Mouse (Mus musculus): ENCODE measurements around the gene Tshz2.

Tshz2 gene

GRCm38 (mm10) chr2:169870503-169870902 lies 237.7 kb downstream of the Tshz2 start:
- no peak for DNase-seq (ENCODE audit: low read depth, low spot score)

GRCm38 (mm10) chr2:169871436-169872060 lies 238.7 kb downstream of the Tshz2 start:
- DNase-seq (ENCODE audit: low read depth, low spot score), result no peak

GRCm38 (mm10) chr2:169873442-169873841 lies 240.6 kb downstream of the Tshz2 start:
- DNase-seq (ENCODE audit: low read depth, low spot score), result no peak

GRCm38 (mm10) chr2:169887921-169888320 lies 255.1 kb downstream of the Tshz2 start:
- DNase-seq (ENCODE audit: low read depth, low spot score), result no peak

- no peak for DNase-seq (ENCODE audit: low read depth, low spot score)
Observed at GRCm38 (mm10) chr2:169892441-169893038, 259.7 kb downstream of the Tshz2 start.

- DNase-seq (ENCODE audit: low read depth, low spot score), result no peak
Observed at GRCm38 (mm10) chr2:169902896-169903295, 270.1 kb downstream of the Tshz2 start.

- no peak for DNase-seq (ENCODE audit: low read depth, low spot score)
Observed at GRCm38 (mm10) chr2:169906396-169906795, 273.6 kb downstream of the Tshz2 start.

- DNase-seq (ENCODE audit: low read depth, low spot score), result no peak
Observed at GRCm38 (mm10) chr2:169907979-169908378, 275.2 kb downstream of the Tshz2 start.

GRCm38 (mm10) chr2:169910606-169911005 lies 277.8 kb downstream of the Tshz2 start:
- no peak for DNase-seq (ENCODE audit: low read depth, low spot score)

- no peak for DNase-seq (ENCODE audit: low read depth, low spot score)
Observed at GRCm38 (mm10) chr2:169912826-169913225, 280.0 kb downstream of the Tshz2 start.

GRCm38 (mm10) chr2:169914903-169915302 lies 282.1 kb downstream of the Tshz2 start:
- no peak for DNase-seq (ENCODE audit: low read depth, low spot score)

GRCm38 (mm10) chr2:169915326-169915725 lies 282.5 kb downstream of the Tshz2 start:
- DNase-seq (ENCODE audit: low read depth, low spot score), result no peak

- DNase-seq (ENCODE audit: low read depth, low spot score), result no peak
Observed at GRCm38 (mm10) chr2:169919111-169919695, 286.4 kb downstream of the Tshz2 start.

- no peak for DNase-seq (ENCODE audit: low read depth, low spot score)
Observed at GRCm38 (mm10) chr2:169924177-169924810, 291.5 kb downstream of the Tshz2 start.

- DNase-seq (ENCODE audit: low read depth, low spot score), result no peak
Observed at GRCm38 (mm10) chr2:169925466-169925865, 292.7 kb downstream of the Tshz2 start.

GRCm38 (mm10) chr2:169926016-169926415 lies 293.2 kb downstream of the Tshz2 start:
- DNase-seq (ENCODE audit: low read depth, low spot score), result no peak

GRCm38 (mm10) chr2:169927401-169927800 lies 294.6 kb downstream of the Tshz2 start:
- no peak for DNase-seq (ENCODE audit: low read depth, low spot score)

- DNase-seq (ENCODE audit: low read depth, low spot score), result no peak
Observed at GRCm38 (mm10) chr2:169928447-169929120, 295.8 kb downstream of the Tshz2 start.

GRCm38 (mm10) chr2:169929540-169930497 lies 297.0 kb downstream of the Tshz2 start:
- DNase-seq (ENCODE audit: low read depth, low spot score), result peak; percentile 58

- no peak for DNase-seq (ENCODE audit: low read depth, low spot score)
Observed at GRCm38 (mm10) chr2:169935642-169936041, 302.8 kb downstream of the Tshz2 start.

Data from telencephalon, adult 2 months (tissue).